Mouse (Mus musculus): ENCODE data around the gene Stim1. TPM values are rescaled to one million over a fixed set of nuclear protein-coding genes. Genes with fewer than 3 reads are reported as not detected.
A peak's percentile ranks its signal among the peaks of the same experiment; 100 is the strongest.
"Not testable (repeated sequence)": the region's sequence is repeated elsewhere in the genome, so short reads cannot be mapped to it uniquely, and the experiment has no call there.

Gene Stim1
- polyA plus RNA-seq, 1 experiment from 2014 or later = 15.1 TPM

DNA sequence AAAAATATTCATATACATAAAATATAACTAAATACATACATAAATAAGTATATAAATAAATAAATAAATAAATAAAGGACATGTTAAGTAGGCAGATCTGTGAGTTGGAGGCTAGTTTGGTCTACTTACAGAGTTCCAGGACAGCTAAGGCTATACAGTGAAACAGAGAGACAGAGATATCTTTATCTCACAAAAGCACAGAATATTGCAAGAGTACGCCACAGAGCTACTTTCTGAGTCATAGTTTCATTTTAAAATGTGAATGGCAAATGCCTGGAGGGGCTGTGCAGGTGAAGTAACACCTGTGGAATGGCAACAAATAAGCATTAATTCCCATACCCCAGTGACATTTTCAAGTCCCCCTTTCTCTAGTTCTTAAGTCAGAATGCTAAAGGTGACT, 14.0 kb upstream of the Stim1 start:
- H3K4me3 ChIP-seq = no peak overlapping the region

DNA sequence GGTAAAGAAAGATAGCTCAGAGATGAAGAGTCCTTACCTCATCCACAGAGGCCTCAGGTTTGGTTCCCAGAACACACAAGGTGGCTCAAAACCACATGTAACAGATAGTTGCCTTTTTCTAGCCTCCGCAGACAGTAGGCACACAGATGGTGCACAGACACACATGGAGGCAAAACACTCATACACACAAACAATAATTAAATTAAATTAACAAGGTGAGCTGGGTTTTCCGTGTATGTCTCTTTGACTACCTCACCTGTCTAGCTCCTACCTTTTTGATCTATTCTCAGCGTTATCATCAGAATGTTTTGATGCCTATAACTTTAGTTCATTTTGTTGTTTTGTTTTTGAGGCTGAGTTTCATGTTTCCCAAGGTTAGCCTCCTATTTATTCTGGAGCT, 11.7 kb upstream of the Stim1 start, which contains the start of gene Rhog:
Rhog (minus strand) TSS at position 101 of the 400 bp plus-strand sequence.
- Histone ChIP-seq H3K27me3 (no peaks in the 10 kb centered on the region), H3K9me3 (no peaks in the 10 kb centered on the region), H3K36me3 (no peaks in the 10 kb centered on the region), H3K9ac (no peak within 1 kb of the TSS), H3K4me1 (replicated peaks) (peaks cover 5% of the 10 kb centered on the region; the same call in 1 of the 2 replicates), H3K4me2 (no peak within 1 kb of the TSS), H3K4me3 (no peak within 1 kb of the TSS), H3K27ac (replicated peaks) (no peak within 1 kb of the TSS)
- 92% methylated on average over 3 of the region's 3 CpGs for WGBS
- no peak for ATAC-seq (ENCODE audit: low FRiP score, low read depth)

More for the DNA sequence above, 14.0 kb upstream of the Stim1 start:
- Histone ChIP-seq H3K27me3 (no peaks in the 10 kb centered on the region), H3K27ac (replicated peaks) (no peak overlapping the region), H3K4me1 (replicated peaks) (peaks cover 18% of the 10 kb centered on the region), H3K36me3 (no peaks in the 10 kb centered on the region), H3K4me2 (no peak overlapping the region), H3K9ac (no peak overlapping the region), H3K9me3 (no peaks in the 10 kb centered on the region)
- no peak for ATAC-seq (ENCODE audit: low FRiP score, low read depth)
- WGBS = 89% methylated on average over 1 of the region's 1 CpGs

DNA sequence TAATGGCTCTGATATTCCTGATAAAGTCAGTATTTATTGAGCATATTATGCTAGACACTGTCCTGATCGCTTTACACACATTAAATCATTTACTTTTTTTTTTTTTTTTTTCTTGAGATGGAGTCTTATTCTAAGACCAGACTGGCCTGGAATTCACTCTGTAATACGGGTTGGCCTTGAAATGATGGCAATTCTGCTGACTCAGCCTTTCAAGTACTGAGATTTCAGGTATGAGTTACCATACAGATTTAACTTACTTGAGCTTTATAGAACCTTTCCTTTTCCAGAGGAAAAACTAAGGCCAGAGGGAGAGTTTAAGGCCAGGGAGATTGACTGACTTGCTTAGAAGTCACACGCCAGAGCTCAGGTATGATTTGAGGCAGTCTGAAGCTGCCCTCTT, 11.0 kb upstream of the Stim1 start:
- Histone ChIP-seq H3K36me3 (no peaks in the 10 kb centered on the region), H3K4me1 (replicated peaks) (no peaks in the 10 kb centered on the region), H3K4me2 (no peak overlapping the region), H3K9ac (no peak overlapping the region), H3K4me3 (no peak overlapping the region), H3K9me3 (no peaks in the 10 kb centered on the region), H3K27me3 (no peaks in the 10 kb centered on the region), H3K27ac (replicated peaks) (no peak overlapping the region)
- no peak for ATAC-seq (ENCODE audit: low FRiP score, low read depth)
- 90% methylated on average over 3 of the region's 3 CpGs for WGBS

DNA sequence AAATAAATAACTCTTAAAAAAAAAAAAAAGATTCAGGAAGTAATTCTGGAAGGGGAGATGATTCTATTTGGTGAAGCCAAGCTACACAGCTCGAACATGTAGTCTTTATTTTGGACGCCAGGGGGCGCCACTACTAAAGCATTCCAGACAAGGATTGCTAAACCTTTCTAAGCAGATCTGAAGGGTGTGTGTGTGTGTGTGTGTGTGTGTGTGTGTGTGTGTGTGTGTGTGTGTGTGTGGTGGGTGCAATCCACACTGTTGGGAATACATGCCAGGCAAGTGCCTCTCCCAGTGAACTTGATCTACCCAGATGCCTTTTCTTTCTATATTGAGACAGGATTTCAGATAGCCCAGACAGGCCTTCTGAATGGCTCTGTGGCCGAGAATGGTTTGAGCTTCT, 9.4 kb upstream of the Stim1 start:
- peak; percentile 78 for ATAC-seq (ENCODE audit: low FRiP score, low read depth)

DNA sequence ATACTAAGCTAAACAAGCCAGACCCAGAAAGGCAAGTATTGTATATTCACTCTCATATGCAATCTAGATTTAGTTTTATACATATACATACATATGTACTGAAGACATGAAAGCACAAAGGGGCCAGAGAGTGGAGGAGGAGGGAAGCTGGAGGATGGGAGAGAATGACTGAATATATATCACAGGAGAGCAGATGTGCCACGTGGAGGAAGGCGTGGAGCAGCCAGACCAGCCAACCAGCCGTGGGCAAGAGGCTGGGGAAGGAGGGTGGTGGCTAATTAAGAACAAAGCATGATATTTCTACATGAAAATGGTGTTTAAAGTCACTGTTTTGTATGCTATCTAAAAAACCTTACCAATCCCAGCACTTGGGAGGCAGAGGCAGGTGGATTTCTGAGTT, 8.9 kb upstream of the Stim1 start:
- Histone ChIP-seq H3K4me2 (no peak overlapping the region), H3K36me3 (no peaks in the 10 kb centered on the region), H3K9ac (no peak overlapping the region), H3K27ac (replicated peaks) (no peak overlapping the region), H3K9me3 (no peaks in the 10 kb centered on the region), H3K4me3 (no peak overlapping the region), H3K4me1 (replicated peaks) (no peaks in the 10 kb centered on the region), H3K27me3 (no peaks in the 10 kb centered on the region)
- WGBS = 77% methylated on average over 3 of the region's 3 CpGs
- ATAC-seq (ENCODE audit: low FRiP score, low read depth) = no peak

More for the DNA sequence above, 9.4 kb upstream of the Stim1 start:
- Histone ChIP-seq H3K4me3 (no peak overlapping the region), H3K27ac (replicated peaks) (no peak overlapping the region), H3K4me2 (no peak overlapping the region), H3K4me1 (replicated peaks) (no peaks in the 10 kb centered on the region), H3K9ac (no peak overlapping the region), H3K27me3 (no peaks in the 10 kb centered on the region), H3K36me3 (no peaks in the 10 kb centered on the region), H3K9me3 (no peaks in the 10 kb centered on the region)
- 20% methylated on average over 4 of the region's 4 CpGs for WGBS

DNA sequence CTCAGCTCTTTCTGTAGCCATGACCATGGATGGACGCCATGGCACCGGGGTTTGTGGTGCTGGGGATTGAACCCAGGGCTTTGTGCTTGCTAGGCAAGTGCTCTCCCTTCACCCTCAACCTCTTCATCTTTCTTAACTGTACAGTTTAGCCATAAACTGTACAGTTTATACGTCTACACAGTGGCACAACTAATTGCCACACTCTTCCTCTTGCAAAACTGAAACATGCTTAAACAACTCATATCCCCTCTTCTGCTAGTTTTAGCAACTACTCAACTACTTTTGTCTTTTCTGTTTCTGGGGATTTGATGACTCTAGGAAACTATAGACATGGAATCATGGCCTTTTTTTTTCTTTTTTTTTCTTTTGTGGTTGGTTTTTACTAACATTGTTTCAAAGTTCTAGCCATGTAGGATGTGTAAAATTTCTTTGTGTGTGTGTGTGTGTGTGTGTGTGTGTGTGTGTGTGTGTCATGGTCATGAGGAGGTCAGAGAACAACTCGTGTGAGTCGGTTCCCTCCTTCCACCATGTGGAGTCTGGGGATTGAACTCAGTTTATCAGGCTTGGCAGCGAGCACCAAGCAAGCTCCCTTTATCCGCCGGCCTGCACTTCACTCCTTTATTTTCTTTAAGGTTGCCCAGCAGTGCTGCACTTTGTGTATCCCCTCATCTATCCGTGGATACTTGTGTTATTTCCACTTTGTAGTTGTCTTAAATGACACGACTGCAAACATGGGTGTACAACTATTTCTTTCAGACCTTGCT, 7.7 kb upstream of the Stim1 start:
- WGBS = 83% methylated on average over 10 of the region's 10 CpGs
- Histone ChIP-seq H3K27ac (replicated peaks) (no peak overlapping the region), H3K9ac (no peak overlapping the region), H3K4me3 (no peak overlapping the region), H3K4me1 (replicated peaks) (no peaks in the 10 kb centered on the region), H3K27me3 (no peaks in the 10 kb centered on the region), H3K9me3 (no peaks in the 10 kb centered on the region), H3K36me3 (no peaks in the 10 kb centered on the region), H3K4me2 (no peak overlapping the region)
- ATAC-seq (ENCODE audit: low FRiP score, low read depth) = no peak

DNA sequence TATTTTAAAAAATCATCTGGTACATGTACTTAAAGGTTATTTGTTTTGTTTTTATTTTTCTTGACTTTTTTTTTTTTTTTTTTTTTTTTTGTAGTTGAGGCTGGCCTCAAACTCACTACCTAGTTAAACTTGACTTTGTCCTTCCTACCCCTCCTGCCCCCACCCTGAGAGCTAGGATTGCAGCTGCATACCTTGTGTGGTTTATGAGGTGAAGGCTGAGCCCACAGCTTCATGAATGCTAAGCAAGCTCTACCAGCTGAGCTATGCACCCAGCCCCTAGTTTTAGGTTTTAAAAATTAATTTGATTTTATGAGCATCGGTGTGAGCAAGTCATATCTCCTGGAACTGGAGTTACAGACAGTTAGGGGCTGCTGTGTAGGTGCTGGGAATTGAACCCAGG, 7.1 kb upstream of the Stim1 start:
- no peak overlapping the region for H3K4me2 ChIP-seq
- no peak for ATAC-seq (ENCODE audit: low FRiP score, low read depth)
- H3K9me3 ChIP-seq = no peaks in the 10 kb centered on the region
- H3K27ac ChIP-seq (replicated peaks) = no peak overlapping the region
- no peaks in the 10 kb centered on the region for H3K4me1 ChIP-seq (replicated peaks)
- H3K36me3 ChIP-seq = no peaks in the 10 kb centered on the region
- no peak overlapping the region for H3K9ac ChIP-seq
- H3K27me3 ChIP-seq = no peaks in the 10 kb centered on the region
- 100% methylated on average over 1 of the region's 1 CpGs for WGBS
- H3K4me3 ChIP-seq = no peak overlapping the region

DNA sequence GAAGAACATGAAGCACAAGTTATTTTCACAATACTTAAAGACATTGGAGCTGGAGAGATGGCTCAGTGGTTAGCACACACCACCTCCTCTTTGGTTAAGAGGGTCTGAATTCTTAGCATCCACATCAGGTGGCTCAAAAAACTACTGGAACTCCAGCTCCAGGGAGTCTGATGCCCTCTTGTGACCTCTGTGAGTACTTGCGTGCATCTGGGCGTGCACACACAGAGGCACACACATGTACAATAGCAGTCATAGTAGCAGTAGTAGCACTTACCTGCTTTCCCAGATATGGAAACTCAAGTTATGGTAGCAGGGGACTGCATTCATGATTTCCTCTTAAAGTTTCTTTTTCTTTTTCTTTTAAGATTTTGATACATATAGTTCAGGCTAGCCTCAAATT, 4.6 kb upstream of the Stim1 start:
- Histone ChIP-seq H3K9me3 (no peaks in the 10 kb centered on the region), H3K27ac (replicated peaks) (no peak overlapping the region), H3K9ac (no peak overlapping the region), H3K4me2 (no peak overlapping the region), H3K4me1 (replicated peaks) (no peaks in the 10 kb centered on the region), H3K4me3 (no peak overlapping the region), H3K36me3 (no peaks in the 10 kb centered on the region), H3K27me3 (no peaks in the 10 kb centered on the region)
- 87% methylated on average over 2 of the region's 2 CpGs for WGBS
- no peak for ATAC-seq (ENCODE audit: low FRiP score, low read depth)

DNA sequence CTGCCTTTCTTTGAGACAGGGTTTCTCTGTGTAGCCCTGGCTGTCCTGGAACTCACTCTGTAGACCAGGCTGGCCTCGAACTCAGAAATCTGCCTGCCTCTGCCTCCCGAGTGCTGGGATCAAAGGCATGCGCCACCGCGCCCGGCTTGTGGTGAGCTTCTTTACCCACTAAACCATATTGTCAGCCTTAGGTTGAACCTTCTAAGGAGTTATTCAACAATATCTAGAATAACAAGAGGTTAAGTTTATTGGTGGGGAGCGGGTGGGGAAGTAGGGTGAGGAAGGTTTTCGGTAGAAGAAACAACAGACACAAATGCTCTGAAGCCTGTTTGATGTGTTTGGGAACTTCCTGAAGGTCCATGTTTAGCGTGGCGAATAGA, 1.6 kb upstream of the Stim1 start:
- H3K36me3 ChIP-seq; H3K27me3 ChIP-seq; H3K9me3 ChIP-seq; H3K4me2 ChIP-seq; H3K4me3 ChIP-seq; H3K27ac ChIP-seq (replicated peaks); ATAC-seq (ENCODE audit: low FRiP score, low read depth); H3K9ac ChIP-seq: not testable (repeated sequence)
- H3K4me1 ChIP-seq (replicated peaks) = peaks cover 20% of the 10 kb centered on the region
- 94% methylated on average over 10 of the region's 10 CpGs for WGBS

DNA sequence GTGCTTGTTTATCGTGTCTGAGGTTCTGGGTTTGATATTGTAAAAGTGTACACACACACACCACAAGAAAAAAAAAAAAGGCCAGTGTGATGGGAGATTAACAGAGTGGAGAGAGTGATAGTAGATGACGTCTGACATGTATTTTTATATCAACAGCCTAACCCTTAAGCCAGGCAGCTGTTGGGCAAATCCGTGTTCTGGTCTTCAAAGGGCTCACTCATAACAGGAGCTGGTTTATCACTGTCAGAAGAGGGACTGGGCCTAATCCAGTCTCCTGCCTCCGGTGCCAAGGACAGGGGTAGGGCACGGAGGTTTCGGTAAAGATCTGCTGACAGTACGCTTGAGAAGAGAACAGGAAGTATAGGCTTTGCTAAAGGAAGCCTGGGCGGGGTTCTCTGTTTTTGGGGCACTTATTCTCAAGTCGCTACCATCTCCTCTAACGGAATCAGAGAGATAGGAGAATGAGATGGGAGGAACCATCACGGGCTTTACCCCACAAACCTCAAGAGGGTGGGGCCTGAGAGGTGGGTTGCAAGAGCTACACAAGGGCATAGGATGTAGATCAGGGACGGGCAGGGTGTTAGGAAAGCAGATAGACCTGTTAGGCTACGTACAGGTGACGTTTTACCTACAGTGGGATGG, 1.1 kb upstream of the Stim1 start:
- Histone ChIP-seq H3K9ac (no peak overlapping the region), H3K27me3 (no peaks in the 10 kb centered on the region), H3K9me3 (no peaks in the 10 kb centered on the region), H3K36me3 (no peaks in the 10 kb centered on the region), H3K4me3 (peak overlapping the region; percentile 69; the same call in 1 of the 2 replicates), H3K4me1 (replicated peaks) (peaks cover 20% of the 10 kb centered on the region), H3K4me2 (peak overlapping the region; percentile 79), H3K27ac (replicated peaks) (no peak overlapping the region)
- 56% methylated on average over 14 of the region's 14 CpGs for WGBS
- peak; percentile 63; the same call in 1 of the 2 replicates for ATAC-seq (ENCODE audit: low FRiP score, low read depth)

DNA sequence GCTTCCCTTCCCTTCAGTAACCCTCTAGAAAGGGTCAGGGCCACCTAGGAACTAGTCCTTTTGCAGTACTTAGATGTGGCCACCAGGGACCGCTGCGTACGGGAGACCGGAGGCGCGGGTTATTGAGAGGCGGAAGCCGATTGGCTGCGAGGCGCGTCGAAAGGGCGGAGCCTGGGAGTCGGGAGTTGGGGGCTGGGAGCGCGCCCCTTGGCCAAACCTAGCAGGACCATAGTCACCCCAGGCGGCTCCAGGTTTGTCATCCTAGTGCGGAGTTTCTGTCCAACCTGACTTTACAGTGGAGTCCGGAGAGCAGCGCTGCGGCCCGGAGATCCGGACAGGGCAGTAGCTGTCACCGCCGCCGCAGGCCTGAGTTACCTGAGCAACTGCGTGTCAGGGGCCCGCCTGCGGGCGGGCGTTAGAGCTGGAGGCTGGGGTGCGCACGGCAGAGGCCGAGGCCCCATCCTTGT, 460 bp upstream of the Stim1 start:
- Histone ChIP-seq H3K27ac (replicated peaks) (peak overlapping the region; percentile 58; the same call in 1 of the 2 replicates), H3K4me3 (peak overlapping the region; percentile 69), H3K36me3 (no peaks in the 10 kb centered on the region), H3K4me1 (replicated peaks) (peaks cover 20% of the 10 kb centered on the region), H3K27me3 (no peaks in the 10 kb centered on the region), H3K4me2 (peak overlapping the region; percentile 79), H3K9ac (peak overlapping the region; percentile 68), H3K9me3 (no peaks in the 10 kb centered on the region)
- peak; percentile 93 for ATAC-seq (ENCODE audit: low FRiP score, low read depth)
- under 1% methylated on average over 34 of the region's 34 CpGs for WGBS

DNA sequence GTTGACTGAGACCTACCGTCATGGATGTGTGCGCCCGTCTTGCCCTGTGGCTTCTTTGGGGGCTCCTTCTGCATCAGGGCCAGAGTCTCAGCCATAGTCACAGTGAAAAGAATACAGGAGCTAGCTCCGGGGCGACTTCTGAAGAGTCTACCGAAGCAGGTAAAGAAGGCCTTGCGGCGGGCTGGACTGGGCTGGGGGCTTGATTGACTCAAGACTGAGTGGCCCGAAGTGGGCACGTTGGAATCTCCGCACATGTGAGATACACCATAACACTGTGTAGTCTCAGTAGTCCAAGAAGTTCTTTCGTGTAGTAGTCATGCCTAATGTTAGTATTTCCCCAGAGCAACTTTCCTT, 766 bp downstream of the Stim1 start:
- Histone ChIP-seq H3K27ac (replicated peaks) (no peak overlapping the region), H3K4me1 (replicated peaks) (peaks cover 20% of the 10 kb centered on the region), H3K27me3 (no peaks in the 10 kb centered on the region), H3K36me3 (no peaks in the 10 kb centered on the region), H3K9me3 (no peaks in the 10 kb centered on the region), H3K9ac (peak overlapping the region; percentile 68), H3K4me2 (peak overlapping the region; percentile 79), H3K4me3 (peak overlapping the region; percentile 69)
- ATAC-seq (ENCODE audit: low FRiP score, low read depth) = no peak
- 9% methylated on average over 12 of the region's 12 CpGs for WGBS
